Mouse (Mus musculus): ENCODE data around the gene Sike1.

Gene Sike1

DNA sequence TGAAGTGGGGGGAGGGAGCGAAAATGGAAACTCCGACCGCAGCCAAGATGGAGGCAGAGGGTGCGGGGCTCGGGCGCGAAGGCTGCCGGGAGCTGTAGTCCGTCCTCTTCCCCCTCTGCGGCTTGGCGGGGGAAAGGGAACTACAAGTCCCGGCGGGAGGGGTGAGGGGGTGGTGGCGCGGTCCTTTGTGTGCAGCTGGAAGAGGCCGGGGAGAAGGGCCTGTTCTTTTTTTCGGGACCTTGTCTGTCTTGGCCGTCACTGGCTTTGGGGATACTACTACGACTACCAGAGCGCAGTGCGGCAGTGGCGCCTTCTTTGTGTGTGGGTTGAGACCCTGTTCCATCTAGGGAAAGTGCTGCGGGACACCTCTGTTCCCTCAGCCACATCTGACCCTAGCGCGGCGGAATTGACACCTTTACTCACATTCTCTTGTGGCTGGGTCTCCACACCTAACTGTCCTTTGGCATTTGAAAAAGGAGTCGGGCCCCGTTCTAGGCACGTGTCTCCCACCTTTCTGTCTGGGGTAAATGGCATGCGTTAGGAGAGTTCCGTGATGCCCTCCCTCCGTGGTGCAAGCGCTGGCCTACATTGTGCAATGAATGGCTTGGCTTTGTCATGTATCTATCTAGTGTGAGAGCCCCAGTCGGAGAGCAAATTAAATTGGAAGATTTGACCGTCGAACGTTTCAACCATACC is 25.6 kb downstream of the Sike1 start:
- in situ Hi-C loops (cut with MboI, MseI), result no loop called here

DNA sequence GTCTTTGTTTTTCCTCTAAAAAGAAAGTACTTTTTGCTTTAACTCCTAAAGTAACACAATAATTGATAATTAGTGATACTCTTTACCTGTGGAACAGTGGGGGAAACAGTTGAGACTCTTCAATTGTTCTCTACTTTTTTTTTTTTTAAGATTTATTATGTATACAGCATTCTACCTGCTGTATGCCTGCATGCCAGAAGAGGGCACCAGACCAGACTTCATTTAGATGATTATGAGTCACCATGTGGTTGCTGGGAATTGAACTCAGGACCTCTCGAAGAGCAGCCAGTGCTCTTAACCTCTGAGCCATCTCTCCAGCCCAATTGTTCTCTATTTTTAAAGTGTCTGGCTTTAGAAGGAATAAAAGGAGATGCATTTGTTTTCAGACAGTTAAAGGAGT is 30.7 kb downstream of the Sike1 start:
- in situ Hi-C loops (cut with MboI, MseI), result loop anchor here (5.0 kb wide), 1 partner anchor 289 kb away; no protein-coding TSS in a partner anchor

DNA sequence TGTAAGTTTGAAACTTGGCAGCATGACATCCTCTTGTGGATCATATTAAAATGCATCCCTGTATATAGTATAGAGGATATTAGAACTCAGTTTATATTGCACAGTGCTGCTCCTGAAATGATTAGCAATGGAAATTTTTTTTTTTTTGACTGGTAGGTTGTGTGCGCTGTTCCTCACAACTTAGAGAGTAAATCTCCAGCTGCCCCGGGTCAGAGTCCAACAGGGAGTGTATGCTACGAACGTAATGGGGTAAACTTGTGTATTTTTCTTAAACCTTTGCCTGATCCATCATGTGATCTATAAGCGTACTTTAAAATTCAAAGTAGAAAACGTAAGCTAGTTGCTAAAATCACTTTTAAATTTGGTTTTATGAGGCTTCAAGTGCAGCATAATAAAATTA is 44.8 kb downstream of the Sike1 start:
- in situ Hi-C loops (cut with MboI, MseI), result no loop called here

DNA sequence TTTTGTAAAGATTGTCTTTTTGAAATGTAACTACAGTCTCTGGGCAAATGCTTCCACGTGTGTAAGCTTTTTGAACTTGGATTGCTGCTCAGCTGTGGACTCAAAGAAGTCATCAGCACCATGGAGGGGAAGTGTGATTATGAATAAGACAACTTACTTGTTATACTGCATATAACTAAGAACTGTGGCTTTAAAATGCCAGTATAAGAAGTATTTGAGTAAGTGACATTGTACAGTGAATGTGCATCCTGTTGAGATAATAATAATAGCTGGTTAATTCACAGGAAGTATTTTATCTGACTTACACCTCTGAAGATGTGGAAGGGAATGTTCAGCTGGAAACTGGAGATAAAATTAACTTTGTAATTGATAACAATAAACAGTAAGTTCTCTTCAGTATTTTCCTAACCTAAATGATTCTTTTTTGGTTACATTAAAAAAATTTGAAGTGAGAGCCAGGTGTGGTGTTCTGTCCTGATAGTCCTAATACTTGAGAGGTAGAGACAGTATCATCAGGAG is 45.4 kb downstream of the Sike1 start:
- in situ Hi-C loops (cut with MboI, MseI), result no loop called here

DNA sequence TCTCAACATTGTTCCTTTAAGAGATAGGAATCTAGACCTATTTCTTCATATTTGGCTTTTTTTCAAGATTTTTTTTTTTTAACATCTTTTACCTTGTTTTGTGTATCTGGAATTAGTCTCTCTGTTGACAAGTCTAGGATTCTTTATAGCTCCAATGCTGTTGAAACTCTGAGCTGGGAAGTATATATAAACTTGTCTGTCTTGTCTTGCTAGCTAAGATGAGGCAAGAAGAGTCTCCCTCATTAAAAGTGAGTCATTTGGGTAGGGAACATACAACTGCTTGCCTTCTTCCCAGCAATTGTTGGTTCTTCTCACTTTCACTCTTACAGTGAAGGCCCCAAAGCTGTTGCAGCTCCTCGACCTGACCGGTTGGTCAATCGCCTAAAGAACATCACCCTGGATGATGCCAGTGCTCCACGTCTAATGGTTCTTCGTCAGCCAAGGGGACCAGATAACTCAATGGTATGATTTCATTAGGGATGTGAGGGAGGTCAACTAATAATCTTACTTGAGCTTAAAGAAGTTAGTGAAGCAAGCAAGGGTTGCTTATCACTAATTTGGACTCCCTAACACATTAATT is 60.6 kb downstream of the Sike1 start:
- in situ Hi-C loops (cut with MboI, MseI), result no loop called here

DNA sequence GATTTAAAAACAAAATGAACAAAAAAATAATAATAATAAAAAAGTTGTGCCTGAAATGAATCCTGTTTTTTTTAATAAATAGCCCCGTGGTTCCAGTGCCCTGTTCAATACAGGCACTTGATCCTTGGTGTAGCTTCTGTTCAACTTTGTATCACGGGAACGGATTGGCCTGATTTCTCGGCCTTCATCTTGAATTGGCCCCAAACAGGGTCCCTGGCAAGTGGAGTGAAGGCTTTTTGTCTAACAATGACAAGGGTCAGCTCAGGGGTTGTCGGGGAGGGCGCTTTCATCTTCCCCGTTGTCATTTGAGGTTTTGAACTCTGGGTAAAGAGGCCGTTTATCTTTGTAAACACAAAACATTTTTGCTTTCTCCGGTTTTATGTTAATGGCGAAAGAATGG is 62.2 kb downstream of the Sike1 start:
- in situ Hi-C loops (cut with MboI, MseI), result no loop called here

Data from T-helper 2 cell (primary cell).